In the genomic region with DNA sequence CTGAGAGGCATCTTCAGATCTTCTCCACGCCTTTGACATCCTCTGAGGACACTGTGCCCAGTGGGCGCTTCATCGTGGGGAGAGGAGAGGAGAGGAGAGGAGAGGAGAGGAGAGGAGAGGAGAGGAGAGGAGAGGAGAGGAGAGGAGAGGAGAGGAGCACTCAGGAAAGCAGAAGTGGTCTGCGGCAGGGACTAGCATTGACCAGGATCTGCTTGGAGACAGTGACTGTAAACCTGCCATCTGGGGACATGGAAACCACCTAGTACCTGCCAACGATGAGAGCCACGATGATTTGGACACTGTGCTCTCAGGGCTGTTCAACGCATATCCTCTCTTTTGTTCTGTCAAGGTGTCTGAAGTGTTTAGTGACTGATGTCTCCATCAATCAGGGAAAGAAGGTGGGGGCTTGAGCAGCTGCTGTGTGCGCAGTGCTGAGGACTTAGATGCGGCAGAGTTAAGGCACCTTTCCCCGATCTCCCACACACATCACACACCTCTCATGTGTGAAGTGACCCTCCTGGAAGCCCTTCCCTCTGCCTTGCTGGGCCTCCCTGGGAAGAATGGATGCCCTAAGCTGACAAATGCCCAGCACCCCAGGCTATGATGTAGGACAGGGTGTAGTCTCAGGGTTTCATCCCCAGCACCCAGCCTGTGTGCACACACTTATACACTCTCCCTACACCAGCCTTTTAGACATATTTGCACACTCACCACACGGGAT, we compare ENCODE assay signal across 15 mouse cellular contexts. TPM values are rescaled to one million over a fixed set of nuclear protein-coding genes. Genes with fewer than 3 reads are reported as not detected.
DNase-seq lines count a peak whose midpoint lies in the region; ATAC-seq lines count a peak whose summit lies in the region.
"Had no signal": no experiment of that assay in that cellular context is flagged by ENCODE, and none has a peak within 500 bp of the region (broad histone marks: within the 10 kb centered on the region; RNA-seq: fewer than 3 reads in every experiment).

No protein-coding gene starts in this region.

- no peaks in the 10 kb centered on the region for H3K27me3 ChIP-seq in lung, embryonic 15.5 days
- H3K27me3 ChIP-seq in embryonic facial prominence, embryonic 10.5 days (replicated peaks; ENCODE audit: low read depth, poor library complexity, severe bottlenecking), result peaks cover 5% of the 10 kb centered on the region; the same call in 1 of the 2 replicates
- peaks cover 17% of the 10 kb centered on the region for H3K27me3 ChIP-seq in megakaryocyte, embryonic 14.5 days (replicated peaks)
- H3K27me3 ChIP-seq: hindbrain, embryonic 15.5 days had no signal

- H3K4me2 ChIP-seq in lung, embryonic 15.5 days, result no peak overlapping the region
- H3K4me2 ChIP-seq: embryonic facial prominence, embryonic 12.5 days; forebrain, embryonic 12.5 days; hindbrain, embryonic 15.5 days had no signal

- H3K4me3 ChIP-seq in lung, embryonic 15.5 days, result no peak overlapping the region
- H3K4me3 ChIP-seq in embryonic facial prominence, embryonic 10.5 days, result no peak overlapping the region
- peak overlapping the region; percentile 3 for H3K4me3 ChIP-seq in megakaryocyte, embryonic 14.5 days (replicated peaks)
- H3K4me3 ChIP-seq: embryonic facial prominence, embryonic 12.5 days; forebrain, embryonic 12.5 days; hindbrain, embryonic 15.5 days; left cerebral cortex, adult 2 months had no signal

- H3K4me1 ChIP-seq in lung, embryonic 15.5 days, result peaks cover 15% of the 10 kb centered on the region
- peaks cover 17% of the 10 kb centered on the region; the same call in 1 of the 2 replicates for H3K4me1 ChIP-seq in embryonic facial prominence, embryonic 10.5 days
- peaks cover 63% of the 10 kb centered on the region for H3K4me1 ChIP-seq in megakaryocyte, embryonic 14.5 days
- H3K4me1 ChIP-seq: embryonic facial prominence, embryonic 12.5 days; hindbrain, embryonic 15.5 days had no signal

- H3K27ac ChIP-seq in lung, embryonic 15.5 days, result peak overlapping the region; percentile 22; the same call in 1 of the 2 replicates
- 0 out of 2 replicates have a peak overlapping the region, but pooled peaks have one; percentile 44 for H3K27ac ChIP-seq in embryonic facial prominence, embryonic 10.5 days (replicated peaks)
- H3K27ac ChIP-seq: embryonic facial prominence, embryonic 12.5 days; forebrain, embryonic 12.5 days; hindbrain, embryonic 15.5 days; left cerebral cortex, adult 2 months had no signal

- no peak overlapping the region for H3K9ac ChIP-seq in lung, embryonic 15.5 days
- H3K9ac ChIP-seq: embryonic facial prominence, embryonic 12.5 days; forebrain, embryonic 12.5 days; hindbrain, embryonic 15.5 days had no signal

- intact Hi-C loops in heart, postnatal 25 days (cut with DNase I), result loop anchor here (5.0 kb wide), 1 partner anchor 148 kb away; no protein-coding TSS in a partner anchor

- no peaks in the 10 kb centered on the region for H3K36me3 ChIP-seq in lung, embryonic 15.5 days
- H3K36me3 ChIP-seq in embryonic facial prominence, embryonic 10.5 days (replicated peaks), result no peaks in the 10 kb centered on the region
- no peaks in the 10 kb centered on the region for H3K36me3 ChIP-seq in megakaryocyte, embryonic 14.5 days (replicated peaks; ENCODE audit: low read length)
- H3K36me3 ChIP-seq: embryonic facial prominence, embryonic 12.5 days; forebrain, embryonic 12.5 days; hindbrain, embryonic 15.5 days had no signal

- ATAC-seq in lung, embryonic 15.5 days (ENCODE audit: borderline replicate concordance, extremely low read depth, low FRiP score, low TSS enrichment), result no peak

- H3K9me3 ChIP-seq in lung, embryonic 15.5 days, result no peaks in the 10 kb centered on the region
- H3K9me3 ChIP-seq in embryonic facial prominence, embryonic 10.5 days, result no peaks in the 10 kb centered on the region
- no peaks in the 10 kb centered on the region for H3K9me3 ChIP-seq in megakaryocyte, embryonic 14.5 days
- H3K9me3 ChIP-seq: embryonic facial prominence, embryonic 12.5 days; forebrain, embryonic 12.5 days; hindbrain, embryonic 15.5 days had no signal

- 48% methylated on average over 11 of the region's 11 CpGs for WGBS in lung, embryonic 15.5 days
- 85% methylated on average over 11 of the region's 11 CpGs for WGBS in embryonic facial prominence, embryonic 10.5 days

- peak; percentile 91 for DNase-seq in heart, adult 11 months
- DNase-seq in heart, postnatal 25 days (ENCODE audit: low spot score), result no peak
- no peak for DNase-seq in lung, postnatal 14 days
- no peak for DNase-seq in embryonic facial prominence, embryonic 10.5 days (ENCODE audit: low spot score)
- no peak for DNase-seq in retina, embryonic 14.5 days (ENCODE audit: low spot score)
- DNase-seq: kidney, adult 9 months; thymus, adult 2 months had no signal

RNA-seq across cellular contexts. Expression of a gene that starts 5.8 kb away (rescaled TPM):
- total RNA-seq in heart, postnatal 25 days (2021), result not detected
- 0.19 and 0.35 TPM in 2 replicates for polyA plus RNA-seq in lung, embryonic 15.5 days (2015; fragmentation: Nextera tagmentation; extraction: Ambion mirVana)
- polyA plus RNA-seq in embryonic facial prominence, embryonic 10.5 days (2016; fragmentation: Nextera tagmentation; extraction: Ambion mirVana), result 0.09 TPM in 1 of 2 replicates, not detected in the other
- not detected in 2 replicates for polyA plus RNA-seq in megakaryocyte, embryonic 14.5 days (2012; ENCODE audit: insufficient read depth, low replicate concordance)
- total RNA-seq: gastrocnemius, adult 18-20 months; left cerebral cortex, adult 2 months; liver, adult 2 months had no signal
- polyA plus RNA-seq: embryonic facial prominence, embryonic 12.5 days; forebrain, embryonic 12.5 days; liver, adult 2 months had no signal

RNA-seq across cellular contexts. Expression of a gene that starts 26.3 kb away (rescaled TPM):
- 10 to 100 TPM; 25.7 to 29.2 TPM for total RNA-seq in heart, postnatal 25 days (2021)
- polyA plus RNA-seq in lung, embryonic 15.5 days (2015; fragmentation: Nextera tagmentation; extraction: Ambion mirVana), result 111 and 115 TPM in 2 replicates
- 32.5 and 40.4 TPM in 2 replicates for polyA plus RNA-seq in embryonic facial prominence, embryonic 10.5 days (2016; fragmentation: Nextera tagmentation; extraction: Ambion mirVana)
- 8.3 and 13.9 TPM in 2 replicates for polyA plus RNA-seq in megakaryocyte, embryonic 14.5 days (2012; ENCODE audit: insufficient read depth, low replicate concordance)
